Mouse (Mus musculus) Muller cell, postnatal 12 days (primary cell): ENCODE data around the gene Magi2.

Experiments used
- DNase-seq: peaks from one replicate; pipeline ENCODE4 v3.0.0-alpha.2; 2015; ENCODE audit errors: inconsistent ontology term

Gene Magi2

DNA sequence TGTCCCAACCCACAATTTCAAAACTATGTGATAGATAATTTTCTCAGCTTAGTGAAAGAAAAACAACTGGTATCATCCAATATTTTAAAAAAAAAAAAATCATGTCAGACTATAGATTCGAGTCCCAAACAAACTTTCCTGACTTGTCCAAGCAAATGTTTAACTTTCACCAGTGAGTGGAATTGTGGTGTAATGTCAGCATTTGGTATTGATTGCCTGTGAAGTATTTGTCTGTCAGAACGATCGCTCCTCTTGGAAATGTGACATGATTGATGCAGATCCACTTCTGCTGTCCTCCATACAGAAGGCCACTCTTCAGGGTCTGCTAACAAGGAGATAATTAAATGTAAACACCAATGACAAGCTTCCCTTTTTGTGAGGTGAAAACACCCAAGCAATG is 1362.9 kb downstream of the Magi2 start:
- DNase-seq, result no peak

DNA sequence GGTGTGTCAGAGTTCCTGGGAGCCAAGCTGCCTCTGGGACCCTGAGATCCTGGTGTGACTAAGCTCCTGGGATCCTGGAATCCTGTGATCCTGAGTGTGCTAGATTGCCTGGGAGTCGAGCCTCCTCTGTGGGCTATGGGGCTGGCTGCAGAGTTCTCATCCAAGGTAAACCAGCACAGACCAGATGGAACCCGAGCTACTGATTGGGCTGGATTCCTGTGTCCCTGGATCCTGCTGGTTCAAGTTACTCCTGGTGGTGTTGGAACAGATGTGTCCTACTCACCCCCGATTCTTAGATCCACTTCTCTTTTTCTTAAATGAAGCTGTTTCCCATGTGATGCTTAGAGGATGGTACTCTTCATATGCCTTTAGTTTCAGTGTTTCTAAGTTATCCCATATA is 1371.4 kb downstream of the Magi2 start:
- no peak for DNase-seq

DNA sequence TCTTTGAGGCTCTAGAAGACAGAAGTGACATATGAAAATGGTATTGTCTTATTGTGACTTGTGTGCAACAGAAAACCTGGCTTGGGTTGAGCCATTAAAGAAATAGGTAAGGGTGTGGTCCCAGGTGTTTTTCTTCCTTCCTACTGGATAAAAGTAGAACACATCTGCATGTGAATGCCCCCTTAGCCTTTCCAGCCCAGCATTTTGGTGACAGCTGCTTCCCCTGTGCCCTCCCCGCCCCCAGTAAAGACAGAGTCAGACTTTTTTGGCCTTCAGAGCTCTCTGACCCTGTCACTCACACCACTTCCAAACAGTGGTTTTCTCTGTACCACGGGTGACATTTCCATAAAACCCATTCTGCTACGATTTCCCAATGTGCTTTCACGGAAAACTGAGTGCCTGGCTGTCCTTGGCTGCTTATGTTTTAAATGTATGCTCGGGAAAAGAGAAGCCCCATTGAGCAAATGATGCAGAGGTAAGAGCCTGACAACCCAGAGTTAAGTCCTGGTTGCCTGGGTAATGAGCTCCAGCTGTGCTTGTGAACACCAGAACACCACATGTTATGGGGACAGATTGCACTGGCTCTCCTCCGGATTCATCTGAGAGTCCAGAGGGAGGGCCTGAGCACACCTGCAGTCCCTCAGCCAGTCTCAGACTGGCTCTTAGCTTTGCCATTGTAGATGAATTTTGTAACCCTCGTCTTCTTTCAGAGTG is 1377.1 kb downstream of the Magi2 start:
- no peak for DNase-seq

DNA sequence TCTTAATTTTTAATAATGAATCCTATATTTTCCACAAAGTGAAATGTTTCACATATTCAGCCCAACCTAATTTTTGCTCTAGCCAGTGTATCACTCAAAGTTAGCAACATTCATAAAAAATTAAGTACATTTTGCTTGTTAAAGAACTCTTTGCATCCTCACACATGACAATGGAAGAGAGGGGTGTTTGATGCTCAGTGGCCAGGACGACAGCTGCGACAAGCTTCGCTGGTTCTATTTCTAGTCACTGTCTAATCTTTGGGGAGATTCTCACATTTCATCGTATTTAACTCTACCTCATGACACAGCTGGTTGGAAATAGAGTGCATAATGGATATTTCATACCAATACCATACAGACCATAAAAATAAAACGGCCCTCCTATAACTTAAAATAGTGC is 1379.7 kb downstream of the Magi2 start:
- no peak for DNase-seq

DNA sequence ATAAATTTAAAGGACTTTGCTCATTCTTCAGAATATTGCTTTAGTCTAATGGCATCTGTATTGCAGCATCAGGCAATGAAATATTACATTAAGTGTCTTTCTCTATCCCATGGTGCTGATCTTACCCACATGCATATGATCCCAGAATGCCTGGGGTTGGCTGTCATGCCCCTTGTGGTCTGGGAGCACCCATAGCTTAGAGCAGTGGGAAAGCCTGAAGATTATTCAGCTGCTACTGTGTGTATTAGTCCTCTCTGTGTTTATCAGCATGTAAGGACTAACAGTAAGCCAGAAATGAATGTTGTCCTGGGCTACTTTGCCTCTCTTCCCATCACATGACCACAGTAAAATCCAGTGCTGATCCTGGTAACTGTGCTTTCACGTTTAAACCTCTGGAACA is 1380.7 kb downstream of the Magi2 start:
- DNase-seq, result no peak

DNA sequence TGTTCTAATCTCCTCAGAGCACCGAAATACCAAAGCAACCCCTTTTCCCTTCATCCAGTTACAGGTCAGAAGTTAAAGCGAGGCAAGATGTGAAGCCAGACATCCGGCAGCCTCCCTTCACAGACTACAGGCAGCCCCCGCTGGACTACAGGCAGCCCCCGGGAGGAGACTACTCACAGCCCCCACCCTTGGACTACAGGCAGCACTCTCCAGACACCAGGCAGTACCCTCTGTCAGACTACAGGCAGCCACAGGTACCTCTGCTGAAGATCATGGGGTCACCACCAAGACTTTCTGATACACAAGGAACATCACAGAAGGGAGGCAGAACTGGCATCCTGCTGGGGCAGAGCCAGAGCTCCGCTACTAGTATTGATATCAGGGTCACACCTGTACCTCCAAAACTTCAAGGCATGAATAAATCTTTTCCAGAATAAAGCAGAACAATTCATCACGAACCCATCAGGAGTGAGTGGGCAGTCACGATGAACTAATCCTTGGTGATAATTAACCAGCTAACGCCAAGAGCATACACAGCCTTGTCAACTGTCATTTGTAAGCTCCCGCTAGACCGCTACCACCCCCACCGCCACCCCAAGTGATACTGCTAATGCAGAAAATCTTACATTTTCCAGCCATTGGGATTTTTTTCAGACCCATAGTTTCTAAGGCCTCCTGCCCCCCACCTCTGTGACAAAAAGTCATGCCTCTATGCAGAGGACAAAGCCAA is 1382.5 kb downstream of the Magi2 start:
- no peak for DNase-seq

DNA sequence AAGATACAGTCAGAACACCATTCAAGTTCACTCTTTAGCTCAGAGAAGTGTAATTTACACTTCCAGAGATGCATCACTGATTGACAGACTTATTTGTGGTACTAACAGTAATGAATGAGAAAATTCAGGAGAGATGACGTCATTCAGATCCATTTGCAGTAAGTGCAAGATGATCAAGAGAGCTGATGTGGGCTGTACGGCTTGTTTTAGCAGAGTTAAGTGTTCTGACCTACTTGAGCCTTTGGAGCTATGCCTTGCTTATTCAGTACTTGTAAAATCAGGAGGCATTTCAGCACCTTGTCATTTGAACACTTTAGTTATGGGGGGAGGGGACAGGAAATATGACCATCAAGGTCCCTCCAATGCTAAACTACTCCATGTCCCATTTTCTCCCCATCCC is 1383.8 kb downstream of the Magi2 start:
- DNase-seq, result no peak

DNA sequence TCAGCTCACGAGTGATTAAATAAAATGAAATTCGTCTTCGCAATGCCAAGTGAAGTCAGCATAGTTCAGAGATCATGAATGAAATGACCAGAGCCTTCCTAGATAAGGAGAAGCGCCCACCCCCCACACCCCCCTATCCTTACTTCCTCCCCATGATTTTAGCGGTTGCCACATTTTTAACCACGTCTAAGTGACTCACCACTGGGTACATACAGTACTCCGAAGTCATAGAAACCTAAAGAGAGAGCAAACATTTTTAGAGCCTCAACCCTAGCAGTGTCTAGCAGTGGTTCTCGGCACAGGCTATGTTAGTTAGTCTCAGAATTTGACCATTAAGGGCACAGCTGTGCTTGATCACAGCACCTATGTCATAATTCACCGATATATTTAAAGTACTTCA is 1385.8 kb downstream of the Magi2 start:
- DNase-seq, result no peak

DNA sequence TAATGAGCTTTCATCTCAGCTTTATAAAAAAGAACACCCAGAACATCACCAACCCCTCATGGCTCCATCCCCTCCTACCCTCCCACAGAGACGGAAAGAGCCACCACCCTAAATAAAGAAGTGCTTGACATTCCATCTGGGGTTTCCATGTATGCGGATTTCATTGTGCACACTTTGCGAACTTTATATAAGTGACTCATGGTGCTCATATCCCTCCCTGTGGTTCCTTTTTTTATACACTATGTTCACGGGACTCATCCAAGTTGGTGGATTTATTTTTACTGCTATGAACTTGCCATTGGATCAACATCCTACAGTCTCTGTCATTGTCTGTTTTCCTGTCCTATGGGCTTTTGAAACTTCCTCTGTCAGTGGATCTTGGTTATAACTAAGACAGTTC is 1388.1 kb downstream of the Magi2 start:
- DNase-seq, result no peak

DNA sequence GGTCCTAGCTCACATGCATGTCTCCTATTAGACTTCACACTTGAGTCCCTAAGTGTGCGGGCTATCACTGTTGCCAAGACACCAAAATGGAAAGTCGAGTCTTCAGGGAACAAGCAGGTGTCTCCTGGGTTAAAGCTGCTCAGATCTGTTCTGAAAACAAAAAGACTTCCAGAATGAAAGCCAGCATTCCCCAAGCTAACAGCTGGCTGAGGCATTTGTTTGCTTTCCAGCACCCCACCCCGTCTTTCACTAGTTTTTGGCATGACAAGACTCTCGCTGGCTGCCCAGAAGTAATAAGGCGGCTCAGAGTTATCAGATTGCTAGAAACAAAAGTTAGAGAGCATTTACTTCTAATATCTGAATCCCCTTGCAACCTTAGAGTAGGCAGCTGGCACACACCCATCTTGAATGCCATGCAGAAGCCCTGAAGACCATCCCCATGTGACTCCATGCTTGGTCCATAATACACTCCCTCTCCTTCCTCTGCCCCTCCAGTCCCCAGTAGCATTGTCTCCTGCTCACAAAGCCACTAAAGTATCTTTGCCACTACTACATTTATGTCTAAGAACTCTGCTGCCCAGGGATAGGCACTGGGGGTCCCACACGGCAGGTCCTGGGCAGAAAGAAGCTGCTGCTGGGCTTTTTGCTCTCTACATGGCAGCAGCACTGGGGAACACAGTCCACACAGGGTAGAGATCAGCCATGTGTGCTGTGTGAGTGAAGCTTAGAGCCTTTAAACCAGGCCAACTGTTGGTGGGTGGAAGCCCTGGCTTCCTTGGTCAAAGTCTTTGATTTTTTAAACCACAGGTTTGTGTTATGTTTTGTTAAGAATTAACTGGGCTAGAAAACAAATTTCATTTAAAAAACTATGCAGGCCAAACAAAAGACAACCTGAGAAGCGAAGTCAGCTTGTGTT is 1394.0 kb downstream of the Magi2 start:
- no peak for DNase-seq

DNA sequence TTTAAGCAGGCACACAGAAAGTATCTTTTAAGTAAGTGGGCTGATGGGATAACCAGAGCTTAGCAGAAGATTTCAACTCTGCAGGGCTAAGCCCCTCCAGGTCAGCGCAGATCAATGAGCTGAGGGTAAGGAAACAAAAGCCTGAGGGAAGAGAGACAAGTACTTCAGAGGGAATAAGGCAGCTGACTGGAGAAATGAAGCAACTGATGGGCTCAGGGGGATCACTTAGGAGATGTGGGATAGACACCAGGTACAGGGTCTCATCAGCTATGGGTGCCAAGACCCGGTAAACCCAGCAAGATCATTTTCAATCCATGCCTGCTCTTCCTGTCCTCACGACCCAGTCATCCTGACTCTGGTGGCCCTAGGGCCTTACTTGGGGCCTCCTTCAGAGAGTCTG is 1395.6 kb downstream of the Magi2 start:
- no peak for DNase-seq

DNA sequence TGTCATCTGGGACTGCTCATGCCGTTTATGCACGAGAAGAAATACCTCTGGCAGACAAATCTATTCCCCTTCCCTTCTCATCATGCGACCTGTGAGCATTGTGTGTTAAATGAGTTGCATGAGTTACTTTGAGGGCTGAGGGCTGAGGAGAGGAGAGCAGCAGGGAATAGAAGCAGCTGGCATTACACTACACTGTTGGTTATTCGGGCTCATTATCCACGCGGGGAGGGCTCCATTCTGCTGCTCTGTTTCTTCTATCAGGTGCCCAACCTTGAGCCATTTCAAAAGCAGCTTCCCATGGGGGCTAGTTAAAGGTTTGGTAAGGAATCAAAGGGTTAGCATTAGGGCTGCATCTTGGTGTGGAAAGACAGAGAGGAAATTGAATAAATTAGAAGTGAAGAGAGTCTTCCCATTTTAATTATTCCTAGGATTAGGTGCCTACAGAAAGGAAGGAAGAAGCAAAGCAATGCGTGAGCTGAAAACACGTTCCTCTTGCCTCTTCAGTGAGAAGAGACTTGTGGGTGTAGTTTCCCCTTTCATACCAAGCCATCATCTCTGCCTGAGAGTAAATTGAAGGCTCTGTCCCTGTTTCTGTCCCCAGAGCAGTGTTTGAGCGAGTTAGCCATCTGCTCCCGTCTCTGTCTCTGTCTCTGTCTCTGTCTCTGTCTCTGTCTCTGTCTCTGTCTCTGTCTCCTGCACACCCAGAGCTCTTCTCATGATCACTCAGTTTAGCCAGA is 1396.2 kb downstream of the Magi2 start:
- DNase-seq, result no peak

DNA sequence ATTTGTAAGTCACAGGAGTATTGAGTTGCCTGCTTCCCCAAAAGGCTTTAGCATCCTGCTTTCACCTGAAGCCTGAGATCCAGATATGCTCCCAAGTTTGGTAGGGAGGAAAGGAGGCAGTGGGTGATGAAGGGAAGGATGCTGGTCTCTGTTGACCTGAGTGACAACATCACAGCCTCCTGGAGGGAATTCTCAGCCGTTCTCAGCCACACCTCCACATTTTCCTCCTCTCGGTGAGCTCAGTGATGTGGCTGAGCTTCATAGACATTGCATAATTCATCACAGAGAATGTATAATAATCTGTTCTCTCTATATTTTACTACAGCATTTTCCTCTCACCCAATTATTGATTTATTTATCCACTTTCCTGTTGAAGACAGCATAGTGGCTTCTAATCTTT is 1398.3 kb downstream of the Magi2 start:
- no peak for DNase-seq

DNA sequence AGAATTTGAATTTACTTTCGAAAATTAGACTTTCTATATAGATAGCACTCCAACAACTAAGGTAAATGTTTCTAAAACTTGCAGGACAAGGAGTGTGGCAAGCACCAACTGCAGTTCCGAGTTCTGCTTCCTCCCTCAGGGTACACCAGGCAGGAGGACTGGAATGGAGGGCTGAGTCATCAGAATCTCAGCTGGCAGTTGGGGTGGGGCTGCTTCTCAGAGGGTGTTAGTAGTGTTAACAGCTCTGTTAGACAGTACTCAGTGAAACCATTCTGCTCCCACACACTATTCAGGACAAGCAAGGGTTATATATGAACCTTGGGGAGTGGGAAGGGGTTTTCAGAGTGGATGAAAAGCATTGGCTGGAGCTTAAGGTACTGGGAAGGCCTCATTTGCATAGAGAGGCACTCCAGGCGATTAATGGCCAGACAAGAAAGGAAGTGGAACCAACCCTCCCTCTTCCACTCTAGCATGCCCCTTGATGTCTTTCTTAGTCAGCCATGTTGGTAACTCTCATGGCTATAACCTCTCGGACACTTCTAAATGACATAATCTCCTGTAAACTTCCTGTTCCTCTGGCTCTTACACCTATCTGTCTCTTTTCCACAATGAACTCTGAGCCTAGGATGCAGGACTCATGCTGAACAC is 1402.2 kb downstream of the Magi2 start:
- DNase-seq, result peak; percentile 10

DNA sequence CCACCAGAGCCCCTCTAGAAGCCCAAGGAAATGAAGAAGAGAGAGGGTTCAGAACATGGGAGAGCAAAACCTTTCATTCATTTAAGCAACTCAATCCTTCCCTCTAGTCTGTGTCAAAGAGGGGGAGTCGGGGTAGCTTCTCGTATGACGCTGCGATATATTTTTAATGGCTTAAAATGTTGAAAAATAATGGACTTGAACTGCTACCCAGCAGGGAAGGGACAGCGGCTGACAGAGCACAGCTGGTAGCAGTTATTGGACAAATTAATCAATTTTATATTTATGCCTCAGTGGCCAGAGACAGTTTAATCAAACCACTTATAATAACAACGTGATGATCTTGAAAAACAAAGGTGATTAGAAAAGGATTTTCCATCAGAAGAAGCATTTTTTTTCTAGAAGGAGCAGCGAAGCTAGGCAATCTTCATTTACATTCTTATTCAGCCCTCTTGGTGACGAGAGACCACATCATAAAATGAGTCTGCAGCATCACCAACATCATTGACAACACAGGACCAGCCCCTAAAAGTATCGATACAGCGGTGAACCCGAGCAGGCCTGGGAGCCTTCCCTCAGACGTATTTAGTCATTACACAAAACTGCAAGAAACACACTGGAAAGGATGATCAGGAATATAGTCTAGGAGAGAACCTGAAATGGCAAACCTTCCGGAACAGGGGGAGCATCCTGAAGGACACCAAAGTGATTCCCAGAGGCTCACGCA is 1407.4 kb downstream of the Magi2 start:
- no peak for DNase-seq

DNA sequence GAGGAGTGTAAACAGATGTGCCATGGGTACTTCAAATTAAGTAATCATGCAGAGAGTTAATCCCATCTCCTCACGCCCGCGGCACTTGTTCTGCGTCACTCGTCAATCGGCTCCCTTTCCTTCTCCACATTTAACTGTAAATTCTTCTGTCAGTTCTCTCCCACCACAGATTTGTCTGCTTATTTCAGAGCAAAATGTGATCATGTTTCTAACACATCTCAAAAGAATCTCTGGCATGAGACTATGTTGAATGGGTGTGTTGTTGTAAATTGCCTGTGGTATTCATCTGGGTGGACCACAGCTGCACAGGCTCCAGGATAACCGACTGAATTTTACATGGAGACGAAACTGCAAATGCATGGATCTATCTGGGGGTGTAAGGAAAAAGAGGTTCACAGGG is 1408.0 kb downstream of the Magi2 start:
- DNase-seq, result peak; percentile 90

DNA sequence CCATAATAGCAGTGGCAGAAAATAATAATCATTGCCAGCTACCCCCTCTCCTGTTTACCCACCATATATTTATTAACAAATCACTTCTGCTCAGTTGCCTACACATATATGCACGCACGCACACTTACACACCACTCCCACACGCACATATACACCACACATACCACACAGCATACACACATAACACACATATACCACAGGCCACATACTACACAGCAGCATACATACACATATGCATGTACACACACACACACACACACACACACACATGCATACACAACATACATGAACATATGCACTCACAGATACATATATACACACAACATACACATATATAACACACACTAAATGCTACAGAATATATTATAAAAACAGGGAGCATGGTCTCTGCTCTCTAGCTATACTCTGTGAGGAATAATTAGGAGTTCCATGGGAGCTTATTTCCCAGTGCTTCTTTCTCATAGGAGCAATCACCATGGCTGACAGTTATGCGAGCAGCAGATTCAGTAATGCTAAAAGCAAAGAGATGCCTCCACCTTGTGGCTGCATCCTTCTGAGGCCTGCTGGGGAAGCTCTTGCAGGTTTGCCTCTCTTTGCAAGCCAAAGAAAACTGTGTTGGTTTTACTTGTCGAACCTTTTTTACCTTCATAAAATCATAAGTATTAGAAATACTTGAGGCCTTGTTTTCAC is 1410.6 kb downstream of the Magi2 start:
- DNase-seq, result peak; percentile 31

DNA sequence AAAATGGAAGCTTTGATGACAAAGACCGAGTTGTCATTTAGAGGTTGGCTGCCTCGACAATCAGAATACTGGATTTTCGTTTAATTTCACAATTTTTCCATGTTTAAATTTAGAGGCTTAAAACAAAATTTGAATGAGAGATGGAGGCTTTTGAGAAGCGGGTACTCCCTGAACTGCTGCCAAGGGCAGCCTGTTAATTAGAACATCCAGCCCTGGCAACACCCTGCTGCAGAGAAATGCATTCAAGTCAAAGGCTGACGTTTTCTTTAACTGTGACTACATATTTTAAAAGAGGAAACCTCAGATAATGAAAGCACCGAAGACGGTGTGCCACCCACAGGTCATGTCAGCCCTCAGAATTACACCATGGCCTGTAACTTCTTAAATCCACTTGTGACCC is 1415.4 kb downstream of the Magi2 start:
- DNase-seq, result peak; percentile 22

DNA sequence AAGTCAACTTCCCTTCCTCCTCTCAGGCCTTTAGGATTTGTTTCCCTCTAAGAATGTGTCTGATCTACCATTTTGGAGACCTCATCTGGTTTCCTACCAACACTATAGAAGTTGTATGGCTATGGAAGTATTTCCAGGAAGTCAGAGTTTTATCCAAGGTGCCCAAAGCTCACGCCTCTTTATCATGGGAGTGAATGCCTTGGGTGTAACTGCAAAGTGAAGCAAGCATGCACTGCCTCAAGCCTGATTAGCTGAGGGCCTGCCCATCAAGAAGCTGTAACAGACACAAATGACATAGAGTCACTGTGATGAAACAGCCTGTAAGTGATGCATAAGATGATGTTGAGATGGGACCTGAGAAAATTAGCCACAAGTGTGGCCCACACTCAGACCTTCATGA is 1416.9 kb downstream of the Magi2 start:
- DNase-seq, result no peak

DNA sequence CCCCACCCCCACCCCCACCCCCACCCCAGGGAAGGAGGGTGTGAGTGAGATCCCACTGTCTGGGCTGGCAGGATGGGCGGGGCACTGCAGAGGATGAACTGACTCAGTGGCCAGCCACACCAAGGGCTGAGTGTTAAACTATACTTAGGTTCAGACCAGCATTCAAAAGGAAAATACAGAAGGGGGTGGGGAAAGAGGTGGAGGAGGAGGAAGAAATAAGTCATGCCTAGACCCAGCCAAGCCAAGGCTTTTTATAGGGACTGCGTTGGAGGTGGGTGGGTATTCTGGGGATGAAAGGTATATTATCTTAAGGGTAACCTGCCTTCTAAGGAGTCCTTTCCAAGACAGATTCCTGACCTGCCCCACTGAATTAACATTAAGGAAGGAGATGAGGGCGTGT is 1420.1 kb downstream of the Magi2 start:
- no peak for DNase-seq
